Mouse (Mus musculus): ENCODE measurements around the gene Prkar1b.

DNA sequence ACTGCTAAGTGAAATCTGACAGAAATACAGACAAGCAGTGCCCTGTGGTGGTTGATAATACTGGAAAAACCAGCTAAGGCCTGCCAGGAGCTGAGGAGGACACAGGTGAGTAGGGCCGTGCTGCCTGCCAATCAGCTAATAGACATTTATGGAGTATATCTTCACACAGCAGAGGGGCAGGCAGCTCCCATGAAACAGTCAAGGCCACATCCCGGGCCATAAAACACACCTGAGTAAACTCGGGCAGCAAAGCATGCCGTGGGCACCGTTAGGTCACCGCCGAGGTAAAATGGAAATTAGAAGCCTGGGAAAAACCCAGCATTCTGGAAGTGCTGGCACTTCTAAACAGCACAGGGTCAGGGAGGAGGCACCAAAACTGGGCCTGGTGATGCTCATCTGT is 75.8 kb downstream of the Prkar1b start:
- no peak for TF ChIP-seq CTCF (IDR thresholded peaks at IDR 0.05; ENCODE audit: control insufficient read depth, insufficient read depth, low read length)
- TF ChIP-seq POLR2A (IDR thresholded peaks at IDR 0.05; ENCODE audit: borderline replicate concordance, control insufficient read depth, low read depth, low read length): no peak

All from bone marrow, adult 2 months (tissue).